Mouse (Mus musculus): ENCODE results near the gene Spr. TPM values are rescaled to one million over a fixed set of nuclear protein-coding genes. Genes with fewer than 3 reads are reported as not detected.
"Not testable (repeated sequence)": the region's sequence is repeated elsewhere in the genome, so short reads cannot be mapped to it uniquely, and the experiment has no call there.

Gene Spr
- polyA plus RNA-seq, 1 experiment = 72.4 TPM

DNA sequence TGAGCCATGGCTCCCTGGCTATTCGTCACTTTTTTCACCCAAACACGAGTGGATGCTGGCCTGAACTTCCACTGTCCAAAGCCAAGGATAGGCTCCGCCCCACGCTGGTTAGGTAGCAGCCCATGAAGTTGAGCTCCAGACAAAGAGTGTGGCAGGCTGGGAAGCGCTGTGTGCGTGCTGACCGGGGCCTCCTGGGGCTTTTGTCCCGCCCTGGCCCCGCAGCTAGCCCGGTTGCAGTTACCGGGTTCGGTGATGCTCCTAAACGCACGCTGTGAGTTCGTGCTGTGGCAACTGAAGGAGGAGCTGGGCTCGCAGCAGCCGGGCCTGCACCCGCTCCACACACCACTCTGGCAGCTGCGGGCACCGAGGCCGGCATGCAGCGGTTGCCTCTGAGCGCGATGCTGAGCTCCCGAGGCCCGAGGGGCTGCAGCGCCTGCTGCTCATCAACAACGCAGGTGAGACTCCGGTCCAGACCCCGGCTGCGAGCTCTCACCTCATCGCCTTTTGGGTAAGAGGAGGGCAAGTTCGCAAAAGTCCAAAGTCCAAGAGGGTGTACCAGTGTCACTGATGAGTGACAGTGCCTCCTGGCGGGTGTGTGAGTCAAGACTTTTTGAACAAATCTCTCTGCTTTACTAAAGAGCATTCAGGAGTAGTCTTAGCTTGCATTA is 17.4 kb upstream of the Spr start:
- no peaks in the 10 kb centered on the region for H3K79me2 ChIP-seq (ENCODE audit: control insufficient read depth, insufficient read depth)
- TF ChIP-seq REST (IDR thresholded peaks at IDR 0.05; ENCODE audit: insufficient read depth, insufficient read length) (no peak), POLR2AphosphoS2 (IDR thresholded peaks at IDR 0.05; ENCODE audit: insufficient read length, low read depth) (no peak), MYOG (IDR thresholded peaks at IDR 0.05; ENCODE audit: control insufficient read depth in 1 of 3, insufficient read depth in 1 of 3, insufficient read length in 2 of 3, low read depth in 2 of 3) (peak in 1 of 3 experiments; percentile 22), TCF12 (IDR thresholded peaks at IDR 0.05; ENCODE audit: insufficient read depth, poor library complexity, severe bottlenecking) (no peak)
- peak overlapping the region; percentile 18 for H3K4me2 ChIP-seq (ENCODE audit: low read depth)
- H3K36me3 ChIP-seq (ENCODE audit: control insufficient read depth, insufficient read depth) = no peaks in the 10 kb centered on the region
- H3K4me3 ChIP-seq = no peak overlapping the region
- H3ac ChIP-seq (ENCODE audit: control insufficient read depth, insufficient read length) = no peak overlapping the region
- peaks cover 11% of the 10 kb centered on the region for H3K27me3 ChIP-seq (ENCODE audit: control insufficient read depth, insufficient read depth, insufficient read length)

DNA sequence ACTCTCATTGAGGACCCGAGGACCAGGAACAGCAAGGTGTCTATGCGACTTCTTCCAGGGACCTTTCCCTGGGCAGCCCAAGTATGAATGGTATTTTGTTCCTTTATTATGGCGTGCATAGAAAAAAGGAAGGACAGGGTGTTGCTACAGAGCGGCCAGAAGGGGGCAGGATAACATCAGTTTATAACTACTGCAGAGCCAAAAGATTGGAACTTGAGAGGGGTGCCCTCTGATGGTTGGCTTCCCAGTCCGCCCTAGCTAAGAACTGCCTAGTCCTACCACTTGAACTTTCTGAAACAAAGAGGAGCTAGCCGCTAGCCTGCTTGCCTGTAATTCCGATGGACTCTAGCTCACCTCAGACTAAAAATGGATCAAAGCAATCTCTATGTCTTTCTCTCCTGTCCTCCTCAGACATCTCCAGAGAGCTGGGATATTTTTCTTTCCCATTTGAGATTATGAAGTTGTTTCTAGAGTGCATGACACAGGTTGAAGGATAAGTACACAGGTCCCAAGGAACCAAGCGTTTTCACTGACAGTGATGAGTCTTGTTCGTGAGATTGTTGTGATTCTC is 16.5 kb upstream of the Spr start:
- Histone ChIP-seq H3K4me3 (no peak overlapping the region), H3ac (ENCODE audit: control insufficient read depth, insufficient read length) (no peak overlapping the region), H3K4me2 (ENCODE audit: low read depth) (no peak overlapping the region), H3K36me3 (ENCODE audit: control insufficient read depth, insufficient read depth) (no peaks in the 10 kb centered on the region), H3K27me3 (ENCODE audit: control insufficient read depth, insufficient read depth, insufficient read length) (peaks cover 11% of the 10 kb centered on the region), H3K79me2 (ENCODE audit: control insufficient read depth, insufficient read depth) (no peaks in the 10 kb centered on the region)
- TF ChIP-seq MAX (IDR thresholded peaks at IDR 0.05; ENCODE audit: low read depth) = no peak
- no peak for TF ChIP-seq SRF (IDR thresholded peaks at IDR 0.05; ENCODE audit: control insufficient read depth, insufficient read length, low read depth)
- TF ChIP-seq TCF12 (IDR thresholded peaks at IDR 0.05; ENCODE audit: insufficient read depth, poor library complexity, severe bottlenecking) = no peak
- no peak for TF ChIP-seq MYOG (IDR thresholded peaks at IDR 0.05; ENCODE audit: control insufficient read depth in 1 of 3, insufficient read depth in 1 of 3, insufficient read length in 2 of 3, low read depth in 2 of 3)
- TF ChIP-seq POLR2AphosphoS2 (IDR thresholded peaks at IDR 0.05; ENCODE audit: insufficient read length, low read depth) = no peak
- TF ChIP-seq E2F4 (IDR thresholded peaks at IDR 0.05; ENCODE audit: insufficient read depth) = no peak
- no peak for TF ChIP-seq MYOD1 (IDR thresholded peaks at IDR 0.05; ENCODE audit: control insufficient read depth in 1 of 3, insufficient read length in 2 of 3, low read depth in 2 of 3)
- TF ChIP-seq REST (IDR thresholded peaks at IDR 0.05; ENCODE audit: insufficient read depth, insufficient read length) = no peak
- TF ChIP-seq CEBPB (IDR thresholded peaks at IDR 0.05; ENCODE audit: insufficient read depth, poor library complexity, severe bottlenecking) = no peak
- TF ChIP-seq TCF3 (IDR thresholded peaks at IDR 0.05; ENCODE audit: insufficient read length, low read depth) = no peak
- no peak for TF ChIP-seq POLR2A (IDR thresholded peaks at IDR 0.05; ENCODE audit: insufficient read length, low read depth)
- TF ChIP-seq USF1 (IDR thresholded peaks at IDR 0.05; ENCODE audit: low read depth) = no peak

DNA sequence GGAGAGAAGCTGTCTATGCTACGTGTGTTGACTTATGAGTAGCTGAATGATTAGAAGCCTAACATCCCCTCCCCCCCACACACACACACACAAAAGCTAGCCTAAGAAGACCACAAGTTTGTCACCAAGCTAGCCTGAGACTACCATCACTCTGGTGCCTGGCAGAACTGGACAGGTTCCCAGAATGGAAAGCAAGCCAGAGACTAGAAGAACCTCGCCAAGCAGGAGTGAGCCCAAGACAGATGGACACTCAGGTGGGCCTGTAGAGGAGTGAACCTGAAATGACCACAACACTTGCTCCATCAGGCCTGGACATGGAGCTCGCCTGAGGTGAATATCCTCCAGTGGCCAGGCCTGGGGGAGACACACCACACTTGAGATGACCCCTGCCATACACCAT is 12.8 kb upstream of the Spr start:
- Histone ChIP-seq H3K4me3 (no peak overlapping the region), H3ac (ENCODE audit: control insufficient read depth, insufficient read length) (no peak overlapping the region), H3K79me2 (ENCODE audit: control insufficient read depth, insufficient read depth) (no peaks in the 10 kb centered on the region), H3K4me2 (ENCODE audit: low read depth) (no peak overlapping the region), H3K36me3 (ENCODE audit: control insufficient read depth, insufficient read depth) (no peaks in the 10 kb centered on the region), H3K27me3 (ENCODE audit: control insufficient read depth, insufficient read depth, insufficient read length) (peaks cover 35% of the 10 kb centered on the region)
- no peak for TF ChIP-seq MAX (IDR thresholded peaks at IDR 0.05; ENCODE audit: low read depth)
- no peak for TF ChIP-seq MYOD1 (IDR thresholded peaks at IDR 0.05; ENCODE audit: control insufficient read depth in 1 of 3, insufficient read length in 2 of 3, low read depth in 2 of 3)
- TF ChIP-seq E2F4 (IDR thresholded peaks at IDR 0.05; ENCODE audit: insufficient read depth) = no peak
- TF ChIP-seq POLR2A (IDR thresholded peaks at IDR 0.05; ENCODE audit: insufficient read length, low read depth) = no peak

DNA sequence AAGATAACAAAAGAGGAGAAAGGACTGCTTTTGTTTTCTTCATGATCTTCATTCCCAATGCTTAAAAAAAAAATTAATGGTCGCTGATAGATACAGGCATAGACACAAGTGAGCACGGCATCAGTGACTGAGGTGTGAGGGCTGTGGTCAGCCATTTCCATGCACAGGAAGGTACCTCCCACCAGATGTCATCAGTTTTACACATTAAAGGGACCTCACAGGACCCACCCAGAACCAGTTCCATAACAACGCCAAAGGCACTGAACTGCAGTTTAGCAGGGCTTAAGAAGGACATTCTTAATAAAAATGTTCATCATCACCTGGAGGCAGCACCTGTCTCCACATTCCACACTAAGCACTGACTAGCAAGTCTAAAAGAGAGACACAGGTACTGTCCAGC is 10.1 kb upstream of the Spr start:
- Histone ChIP-seq H3ac (ENCODE audit: control insufficient read depth, insufficient read length) (no peak overlapping the region), H3K36me3 (ENCODE audit: control insufficient read depth, insufficient read depth) (no peaks in the 10 kb centered on the region), H3K4me2 (ENCODE audit: low read depth) (no peak overlapping the region), H3K79me2 (ENCODE audit: control insufficient read depth, insufficient read depth) (no peaks in the 10 kb centered on the region), H3K27me3 (ENCODE audit: control insufficient read depth, insufficient read depth, insufficient read length) (peaks cover 35% of the 10 kb centered on the region), H3K4me3 (no peak overlapping the region)
- TF ChIP-seq REST (IDR thresholded peaks at IDR 0.05; ENCODE audit: insufficient read depth, insufficient read length) (no peak), CEBPB (IDR thresholded peaks at IDR 0.05; ENCODE audit: insufficient read depth, poor library complexity, severe bottlenecking) (no peak), E2F4 (IDR thresholded peaks at IDR 0.05; ENCODE audit: insufficient read depth) (no peak), SRF (IDR thresholded peaks at IDR 0.05; ENCODE audit: control insufficient read depth, insufficient read length, low read depth) (no peak), MYOG (IDR thresholded peaks at IDR 0.05; ENCODE audit: control insufficient read depth in 1 of 3, insufficient read depth in 1 of 3, insufficient read length in 2 of 3, low read depth in 2 of 3) (no peak), POLR2AphosphoS2 (IDR thresholded peaks at IDR 0.05; ENCODE audit: insufficient read length, low read depth) (no peak), TCF3 (IDR thresholded peaks at IDR 0.05; ENCODE audit: insufficient read length, low read depth) (no peak), MAX (IDR thresholded peaks at IDR 0.05; ENCODE audit: low read depth) (no peak), POLR2A (IDR thresholded peaks at IDR 0.05; ENCODE audit: insufficient read length, low read depth) (no peak), USF1 (IDR thresholded peaks at IDR 0.05; ENCODE audit: low read depth) (no peak)

DNA sequence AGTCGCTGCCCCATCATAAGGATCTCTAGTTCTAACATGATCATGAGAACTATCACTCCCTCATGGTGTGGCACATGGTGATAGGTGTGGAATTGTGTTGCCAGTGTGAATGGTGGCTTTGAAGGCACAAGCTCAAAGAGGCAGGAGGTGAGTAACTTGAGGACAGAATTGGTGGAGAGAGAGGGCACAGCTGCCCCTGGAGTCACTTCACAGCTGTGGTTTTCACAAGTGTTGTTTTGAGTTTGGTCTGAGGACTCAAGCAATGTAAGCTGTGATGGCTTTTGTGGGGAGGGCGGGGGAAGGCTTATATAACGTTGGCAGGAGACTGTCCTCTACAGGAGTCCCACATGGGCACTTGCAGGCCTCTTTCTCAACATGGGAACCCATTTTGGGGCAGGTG is 6.9 kb upstream of the Spr start:
- Histone ChIP-seq H3K4me3 (no peak overlapping the region), H3ac (ENCODE audit: control insufficient read depth, insufficient read length) (no peak overlapping the region), H3K4me2 (ENCODE audit: low read depth) (no peak overlapping the region), H3K79me2 (ENCODE audit: control insufficient read depth, insufficient read depth) (no peaks in the 10 kb centered on the region), H3K27me3 (ENCODE audit: control insufficient read depth, insufficient read depth, insufficient read length) (peaks cover 31% of the 10 kb centered on the region), H3K36me3 (ENCODE audit: control insufficient read depth, insufficient read depth) (no peaks in the 10 kb centered on the region)
- TF ChIP-seq MYOD1 (IDR thresholded peaks at IDR 0.05; ENCODE audit: control insufficient read depth in 1 of 3, insufficient read length in 2 of 3, low read depth in 2 of 3) (peak in 2 of 3 experiments; percentile 11 to 18), POLR2A (IDR thresholded peaks at IDR 0.05; ENCODE audit: insufficient read length, low read depth) (no peak), TCF12 (IDR thresholded peaks at IDR 0.05; ENCODE audit: insufficient read depth, poor library complexity, severe bottlenecking) (no peak), MAX (IDR thresholded peaks at IDR 0.05; ENCODE audit: low read depth) (no peak), CEBPB (IDR thresholded peaks at IDR 0.05; ENCODE audit: insufficient read depth, poor library complexity, severe bottlenecking) (no peak), MYOG (IDR thresholded peaks at IDR 0.05; ENCODE audit: control insufficient read depth in 1 of 3, insufficient read depth in 1 of 3, insufficient read length in 2 of 3, low read depth in 2 of 3) (peak in 1 of 3 experiments; percentile 47), USF1 (IDR thresholded peaks at IDR 0.05; ENCODE audit: low read depth) (no peak)

DNA sequence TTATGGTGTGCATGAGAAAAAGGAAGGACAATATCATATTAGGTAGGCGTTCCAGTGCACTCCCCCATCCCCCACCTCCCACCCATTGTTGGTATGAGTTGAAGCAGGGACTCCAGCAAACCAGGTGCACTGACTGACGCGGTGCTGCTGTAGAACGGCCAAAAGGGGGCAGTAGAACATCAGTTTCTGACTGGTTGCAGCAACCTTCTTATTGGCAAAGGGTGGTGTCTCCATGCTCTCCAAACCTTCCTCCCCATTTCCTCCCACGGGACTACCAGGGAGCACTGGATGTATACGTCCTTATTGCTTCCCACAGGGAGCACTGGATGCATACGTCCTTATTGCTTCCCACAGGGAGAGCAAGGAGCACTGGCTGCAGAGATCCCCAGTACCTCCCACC is 3.4 kb upstream of the Spr start:
- not testable (repeated sequence) for H3K36me3 ChIP-seq (ENCODE audit: control insufficient read depth, insufficient read depth); H3K79me2 ChIP-seq (ENCODE audit: control insufficient read depth, insufficient read depth); H3ac ChIP-seq (ENCODE audit: control insufficient read depth, insufficient read length); H3K4me3 ChIP-seq; H3K4me2 ChIP-seq (ENCODE audit: low read depth)
- peaks cover 13% of the 10 kb centered on the region for H3K27me3 ChIP-seq (ENCODE audit: control insufficient read depth, insufficient read depth, insufficient read length)

Measured in myocyte (in vitro differentiated cells).